Mouse (Mus musculus): ENCODE data around the gene Soat2. TPM values are rescaled to one million over a fixed set of nuclear protein-coding genes. Genes with fewer than 3 reads are reported as not detected.
"Not testable (repeated sequence)": the region's sequence is repeated elsewhere in the genome, so short reads cannot be mapped to it uniquely, and the experiment has no call there.

Soat2 gene
- polyA plus RNA-seq, 1 experiment from 2014 or later = 0.06 TPM

DNA sequence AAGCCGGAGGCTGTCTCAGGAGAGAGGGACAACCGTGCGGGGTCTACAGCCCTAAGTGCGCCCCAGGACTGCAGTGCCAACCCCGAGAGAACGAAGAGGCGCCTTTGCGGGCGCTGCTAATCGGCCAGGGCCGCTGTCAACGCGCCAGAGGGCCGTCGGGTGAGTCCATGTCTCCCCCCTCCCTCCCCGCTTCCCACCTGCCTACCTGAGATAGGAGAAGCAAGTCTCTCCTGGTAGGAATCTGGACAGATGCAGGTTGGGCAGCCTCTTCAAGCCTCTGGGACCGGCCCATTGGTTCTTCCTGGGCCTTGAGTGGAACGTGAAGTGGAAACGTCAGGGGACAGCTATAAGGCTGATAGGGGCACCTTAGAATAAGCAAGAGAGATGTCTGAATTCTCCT, 5.6 kb upstream of the Soat2 start:
- Histone ChIP-seq H3K27me3 (ENCODE audit: low read depth, poor library complexity, severe bottlenecking) (peaks cover 51% of the 10 kb centered on the region), H3K4me1 (peaks cover 19% of the 10 kb centered on the region), H3K9me3 (replicated peaks) (no peaks in the 10 kb centered on the region), H3K36me3 (no peaks in the 10 kb centered on the region), H3K4me3 (peak overlapping the region; percentile 47), H3K27ac (peak overlapping the region; percentile 53; the same call in 1 of the 2 replicates)
- no peak for DNase-seq (ENCODE audit: low spot score)
- WGBS = 12% methylated on average over 19 of the region's 19 CpGs

DNA sequence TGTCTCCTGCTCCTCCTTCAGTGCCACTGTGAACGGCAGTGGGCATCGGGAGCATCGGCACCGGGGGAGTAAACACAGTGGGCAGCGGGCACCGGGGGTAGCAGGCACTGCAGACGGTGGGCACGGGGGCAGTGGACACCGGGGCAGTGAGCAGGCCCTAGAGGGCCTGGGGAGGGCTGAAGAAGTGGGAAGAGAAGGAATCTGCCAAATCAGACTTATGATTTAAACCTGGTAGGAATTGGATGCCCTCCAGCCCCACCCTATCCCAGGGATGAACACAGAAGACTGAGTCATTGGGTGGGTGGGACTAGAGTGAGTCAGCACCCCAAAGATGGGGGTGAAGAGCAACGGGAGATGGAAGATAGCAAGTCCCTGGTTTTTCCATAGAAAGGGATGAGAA, 5.0 kb upstream of the Soat2 start:
- Histone ChIP-seq H3K4me1 (peaks cover 21% of the 10 kb centered on the region), H3K9me3 (replicated peaks) (no peaks in the 10 kb centered on the region), H3K4me3 (no peak overlapping the region), H3K36me3 (no peaks in the 10 kb centered on the region), H3K27me3 (ENCODE audit: low read depth, poor library complexity, severe bottlenecking) (peaks cover 51% of the 10 kb centered on the region), H3K27ac (no peak overlapping the region)
- no peak for DNase-seq (ENCODE audit: low spot score)
- 88% methylated on average over 10 of the region's 10 CpGs for WGBS

DNA sequence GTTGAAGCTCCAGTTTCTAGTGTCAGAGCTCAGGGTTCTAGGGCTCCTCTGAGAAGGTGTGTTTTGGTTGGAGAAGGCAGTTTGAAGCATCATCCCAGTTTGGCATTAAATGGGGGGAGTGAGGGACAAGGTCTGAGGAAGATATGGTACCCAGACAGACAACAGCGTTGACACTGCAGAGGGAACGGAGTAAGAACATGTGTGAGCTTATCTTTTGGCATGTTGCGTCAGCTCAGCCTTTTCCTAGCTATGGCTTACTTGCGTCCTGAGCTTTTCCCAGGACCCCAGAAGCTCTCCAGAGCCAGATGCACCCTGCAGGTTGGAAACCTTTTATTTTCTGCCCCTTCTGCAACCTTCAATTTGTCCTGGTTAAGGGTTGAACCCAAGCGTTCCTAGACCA, 4.2 kb upstream of the Soat2 start:
- 92% methylated on average over 5 of the region's 5 CpGs for WGBS
- Histone ChIP-seq H3K9me3 (replicated peaks) (no peaks in the 10 kb centered on the region), H3K4me1 (peaks cover 29% of the 10 kb centered on the region), H3K27me3 (ENCODE audit: low read depth, poor library complexity, severe bottlenecking) (peaks cover 51% of the 10 kb centered on the region), H3K27ac (no peak overlapping the region), H3K36me3 (no peaks in the 10 kb centered on the region), H3K4me3 (no peak overlapping the region)
- DNase-seq (ENCODE audit: low spot score) = no peak

DNA sequence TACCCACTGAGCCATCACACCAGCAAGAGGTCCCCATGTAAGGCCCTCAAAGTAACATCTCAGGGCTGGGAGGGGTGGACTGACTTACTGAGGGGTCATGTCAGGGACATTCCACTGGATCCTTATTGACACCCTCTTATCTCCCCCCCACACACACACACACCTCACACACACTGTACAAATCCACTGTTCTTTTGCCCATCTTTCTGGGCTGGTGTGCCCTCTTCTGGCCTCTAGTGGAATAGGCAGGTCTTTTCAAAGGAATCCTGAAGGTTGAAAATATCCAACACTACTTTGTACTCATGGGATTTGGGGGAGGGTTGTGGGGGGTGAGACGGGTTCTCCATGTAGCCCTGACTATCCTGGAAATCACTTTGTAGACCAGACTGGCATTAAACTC, 3.4 kb upstream of the Soat2 start:
- H3K27ac ChIP-seq = no peak overlapping the region
- H3K4me3 ChIP-seq = no peak overlapping the region
- H3K9me3 ChIP-seq (replicated peaks) = no peaks in the 10 kb centered on the region
- 0% methylated on average over 1 of the region's 1 CpGs for WGBS
- peaks cover 49% of the 10 kb centered on the region for H3K27me3 ChIP-seq (ENCODE audit: low read depth, poor library complexity, severe bottlenecking)
- H3K36me3 ChIP-seq = no peaks in the 10 kb centered on the region
- peak; percentile 55 for DNase-seq (ENCODE audit: low spot score)
- H3K4me1 ChIP-seq = peaks cover 30% of the 10 kb centered on the region

DNA sequence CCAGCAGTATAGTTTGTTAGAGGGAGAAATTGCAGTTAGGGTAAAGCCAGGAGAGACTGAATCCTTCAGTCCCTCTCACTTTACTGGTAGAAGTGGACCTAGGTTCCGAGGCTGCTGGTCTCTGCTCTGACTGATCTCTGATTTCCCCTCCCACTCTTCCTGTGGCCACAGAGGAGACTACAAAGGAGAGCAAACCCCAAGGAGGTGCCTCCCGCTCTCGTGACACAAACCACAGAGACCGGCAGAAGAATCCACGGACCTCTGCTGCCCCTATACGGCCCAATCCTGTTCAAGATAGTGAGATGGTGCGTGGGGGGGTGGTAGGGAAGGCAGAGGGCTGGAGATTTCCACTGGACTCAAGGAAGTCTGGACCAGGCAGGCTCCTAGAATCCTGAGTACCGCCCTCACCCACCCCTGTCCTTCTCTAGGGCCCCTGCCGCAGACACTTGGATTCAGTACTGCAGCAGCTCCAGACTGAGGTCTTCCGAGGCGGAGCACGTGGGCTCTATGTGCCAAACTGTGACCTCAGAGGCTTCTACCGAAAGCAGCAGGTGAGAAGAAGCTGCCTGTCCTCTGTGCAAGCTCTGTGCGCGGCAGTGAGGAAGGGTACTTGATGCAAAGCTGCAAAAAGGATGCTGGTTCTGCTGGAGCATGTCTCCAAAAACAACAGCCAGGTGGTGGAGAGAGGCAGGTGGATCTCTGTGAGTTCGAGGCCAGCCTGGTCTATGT, 2.5 kb upstream of the Soat2 start:
- peaks cover 32% of the 10 kb centered on the region for H3K4me1 ChIP-seq
- H3K9me3 ChIP-seq (replicated peaks) = no peaks in the 10 kb centered on the region
- H3K4me3 ChIP-seq = no peak overlapping the region
- H3K36me3 ChIP-seq = no peaks in the 10 kb centered on the region
- WGBS = 70% methylated on average over 16 of the region's 16 CpGs
- DNase-seq (ENCODE audit: low spot score) = no peak
- H3K27ac ChIP-seq = no peak overlapping the region
- peaks cover 40% of the 10 kb centered on the region for H3K27me3 ChIP-seq (ENCODE audit: low read depth, poor library complexity, severe bottlenecking)

DNA sequence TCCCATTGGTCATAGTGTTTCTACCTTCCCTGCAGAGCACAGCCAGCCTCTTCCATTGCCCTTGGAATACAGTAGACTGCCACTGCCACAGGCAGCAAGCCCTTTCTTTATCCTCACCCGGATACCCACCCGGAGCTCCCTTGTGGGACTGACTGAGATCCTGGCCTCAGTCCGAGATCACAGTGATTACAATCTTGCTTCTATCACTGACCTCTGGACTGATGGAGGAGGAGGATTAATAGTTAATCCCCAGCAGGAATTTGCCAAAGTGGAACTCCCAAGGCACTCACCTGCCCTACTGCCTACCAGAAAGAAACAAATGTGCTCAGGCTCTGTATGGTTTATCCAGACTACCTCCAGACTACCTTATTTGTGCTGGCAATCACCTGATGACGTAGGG, 765 bp upstream of the Soat2 start:
- WGBS = 80% methylated on average over 4 of the region's 4 CpGs
- H3K27ac ChIP-seq = 0 out of 2 replicates have a peak overlapping the region, but pooled peaks have one; percentile 3
- no peaks in the 10 kb centered on the region for H3K9me3 ChIP-seq (replicated peaks)
- peaks cover 22% of the 10 kb centered on the region for H3K27me3 ChIP-seq (ENCODE audit: low read depth, poor library complexity, severe bottlenecking)
- H3K4me1 ChIP-seq = peaks cover 28% of the 10 kb centered on the region
- no peak for DNase-seq (ENCODE audit: low spot score)
- H3K36me3 ChIP-seq = no peaks in the 10 kb centered on the region
- no peak overlapping the region for H3K4me3 ChIP-seq

DNA sequence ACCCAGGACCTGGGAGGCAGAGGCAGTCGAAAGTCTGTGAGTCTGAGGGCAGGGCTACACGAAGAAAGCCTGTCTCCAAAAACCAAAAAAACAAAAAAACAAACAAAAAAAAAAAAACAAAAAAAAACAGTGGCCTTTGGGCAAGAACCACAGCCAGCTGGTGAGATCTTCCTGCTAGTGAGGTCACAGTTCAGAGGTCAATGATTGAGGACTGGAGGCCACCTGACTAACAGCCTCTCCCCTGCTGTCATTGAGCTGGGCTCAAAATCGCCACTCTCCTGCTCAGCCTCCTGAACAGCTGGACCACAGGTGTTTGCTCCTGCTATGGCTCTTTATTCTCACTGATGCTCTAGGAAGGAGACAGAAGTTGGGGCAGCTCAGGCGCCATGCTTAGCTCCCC, 2.3 kb downstream of the Soat2 start:
- Histone ChIP-seq H3K4me3 (no peak overlapping the region), H3K36me3 (no peaks in the 10 kb centered on the region), H3K9me3 (replicated peaks) (no peaks in the 10 kb centered on the region), H3K27me3 (ENCODE audit: low read depth, poor library complexity, severe bottlenecking) (0 out of 2 replicates have a peak, but pooled peaks cover 5% of the 10 kb centered on the region), H3K4me1 (peaks cover 26% of the 10 kb centered on the region), H3K27ac (peak overlapping the region; percentile 54; the same call in 1 of the 2 replicates)
- WGBS = 31% methylated on average over 4 of the region's 4 CpGs
- DNase-seq (ENCODE audit: low spot score) = no peak

DNA sequence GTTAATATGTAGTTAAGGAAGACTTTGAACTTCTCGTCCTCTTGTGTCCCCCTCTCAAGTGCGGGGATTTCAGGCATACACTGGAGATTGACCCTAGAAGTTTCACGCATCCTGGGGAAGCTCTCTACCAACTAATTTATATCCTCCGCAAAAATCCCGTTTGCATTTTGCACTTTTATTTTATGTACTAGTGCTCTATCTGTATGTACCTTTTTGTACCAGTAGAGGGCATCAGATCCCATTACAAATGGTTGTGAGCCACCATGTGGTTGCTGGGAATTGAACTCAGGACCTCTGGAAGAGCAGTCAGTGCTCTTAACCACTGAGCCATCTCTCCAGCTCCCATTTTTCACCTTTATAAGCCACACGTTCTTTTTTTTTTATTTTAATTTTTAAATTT, 4.7 kb downstream of the Soat2 start:
- 89% methylated on average over 6 of the region's 6 CpGs for WGBS
- peaks cover 21% of the 10 kb centered on the region for H3K4me1 ChIP-seq
- not testable (repeated sequence) for H3K27me3 ChIP-seq (ENCODE audit: low read depth, poor library complexity, severe bottlenecking); DNase-seq (ENCODE audit: low spot score); H3K9me3 ChIP-seq (replicated peaks); H3K36me3 ChIP-seq; H3K4me3 ChIP-seq; H3K27ac ChIP-seq

DNA sequence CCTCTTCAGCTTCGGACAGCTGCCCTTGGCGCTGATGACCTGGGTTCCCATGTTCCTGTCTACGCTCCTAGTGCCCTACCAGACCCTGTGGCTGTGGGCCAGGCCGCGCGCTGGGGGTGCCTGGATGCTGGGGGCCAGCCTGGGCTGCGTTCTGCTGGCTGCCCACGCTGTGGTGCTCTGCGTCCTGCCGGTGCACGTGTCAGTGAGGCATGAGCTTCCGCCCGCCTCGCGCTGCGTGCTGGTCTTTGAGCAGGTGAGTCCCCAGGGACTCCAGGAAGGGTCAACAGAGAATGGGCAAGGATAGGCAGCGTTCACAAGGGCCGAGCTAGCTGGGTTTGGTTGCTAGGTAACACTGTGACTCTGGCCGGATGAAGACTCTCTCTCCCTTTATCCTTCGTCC, 6.5 kb downstream of the Soat2 start:
- H3K4me3 ChIP-seq = no peak overlapping the region
- peak overlapping the region; percentile 64; the same call in 1 of the 2 replicates for H3K27ac ChIP-seq
- H3K27me3 ChIP-seq (ENCODE audit: low read depth, poor library complexity, severe bottlenecking) = peaks cover 6% of the 10 kb centered on the region
- no peaks in the 10 kb centered on the region for H3K9me3 ChIP-seq (replicated peaks)
- no peak for DNase-seq (ENCODE audit: low spot score)
- 51% methylated on average over 20 of the region's 20 CpGs for WGBS
- no peaks in the 10 kb centered on the region for H3K36me3 ChIP-seq
- H3K4me1 ChIP-seq = peaks cover 17% of the 10 kb centered on the region

DNA sequence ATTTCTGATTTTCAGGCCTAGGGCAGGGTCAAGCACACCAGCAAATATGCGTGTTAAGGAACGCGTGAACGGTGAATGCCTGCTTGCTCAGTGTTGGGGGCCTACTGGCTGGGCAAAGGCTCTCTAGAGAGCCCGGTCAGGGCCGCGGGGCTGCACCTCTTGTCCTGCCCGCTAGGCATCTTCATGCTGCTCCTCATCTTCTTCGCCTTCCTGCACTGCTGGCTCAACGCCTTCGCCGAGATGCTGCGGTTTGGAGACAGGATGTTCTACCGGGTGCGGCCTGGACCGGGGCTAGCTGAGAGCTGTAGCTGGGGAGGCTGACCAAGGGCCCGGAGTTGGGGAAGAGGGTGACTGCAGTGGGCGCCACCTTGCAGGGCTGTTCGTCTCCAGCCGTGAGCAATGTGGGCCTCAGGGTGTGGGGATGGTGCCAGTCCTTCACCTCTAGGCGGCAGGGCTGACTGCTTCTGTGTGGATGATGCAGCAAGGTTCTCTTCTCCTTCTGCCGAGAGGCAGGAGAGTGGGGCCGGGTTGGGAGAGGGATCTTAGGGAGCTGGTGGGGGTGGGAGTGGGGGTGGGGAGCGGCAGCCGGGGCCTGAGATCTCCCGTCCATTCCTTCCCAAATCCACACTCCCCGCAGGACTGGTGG, 10.2 kb downstream of the Soat2 start:
- no peak for DNase-seq (ENCODE audit: low spot score)
- WGBS = 54% methylated on average over 27 of the region's 27 CpGs
- H3K36me3 ChIP-seq = no peaks in the 10 kb centered on the region

DNA sequence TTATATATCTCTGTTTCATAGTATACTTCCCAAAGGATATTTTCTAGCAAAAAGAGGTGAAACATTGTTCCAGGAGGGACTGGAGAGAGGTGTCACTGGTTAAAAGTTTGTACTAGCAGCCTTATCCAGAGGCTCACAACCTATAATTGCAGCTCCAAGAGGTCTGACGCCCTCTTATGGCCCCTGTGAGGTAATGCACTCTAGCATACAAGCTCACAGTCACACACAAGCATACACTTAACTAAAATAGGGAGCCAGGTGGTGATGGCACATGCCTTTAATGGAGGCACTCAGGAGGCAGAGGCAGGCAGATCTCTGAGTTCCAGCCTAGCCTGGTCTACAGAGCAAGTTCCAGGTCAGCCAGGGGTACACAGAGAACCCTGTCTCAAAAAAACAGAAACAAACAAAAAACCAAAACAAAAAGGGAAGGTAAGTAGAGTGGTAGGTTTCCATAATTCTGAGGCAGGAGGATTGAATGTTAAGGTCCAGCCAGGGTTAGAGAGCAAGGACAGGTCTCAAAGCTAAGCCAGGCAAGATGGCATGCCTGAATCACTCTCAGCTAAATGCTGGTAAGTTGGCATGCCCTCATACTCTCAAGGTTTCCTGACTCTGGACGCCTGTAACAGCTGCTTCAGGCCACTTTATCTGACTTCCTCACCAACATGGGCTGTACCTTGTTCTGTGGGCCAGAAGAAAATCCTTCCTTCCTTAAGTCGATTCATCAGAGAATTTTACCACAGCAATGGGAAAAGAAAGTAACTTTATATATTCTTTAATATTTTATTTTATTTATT, 13.8 kb downstream of the Soat2 start:
- Histone ChIP-seq H3K4me3 (no peak overlapping the region), H3K27me3 (ENCODE audit: low read depth, poor library complexity, severe bottlenecking) (peaks cover 6% of the 10 kb centered on the region), H3K36me3 (no peaks in the 10 kb centered on the region), H3K4me1 (peaks cover 36% of the 10 kb centered on the region), H3K27ac (no peak overlapping the region), H3K9me3 (replicated peaks) (no peaks in the 10 kb centered on the region)
- 67% methylated on average over 3 of the region's 3 CpGs for WGBS
- DNase-seq (ENCODE audit: low spot score) = no peak

More for the DNA sequence above, 10.2 kb downstream of the Soat2 start:
- Histone ChIP-seq H3K4me1 (peaks cover 13% of the 10 kb centered on the region), H3K27ac (no peak overlapping the region; the same call in 1 of the 2 replicates), H3K9me3 (replicated peaks) (no peaks in the 10 kb centered on the region), H3K27me3 (ENCODE audit: low read depth, poor library complexity, severe bottlenecking) (peaks cover 6% of the 10 kb centered on the region), H3K4me3 (no peak overlapping the region)

DNA sequence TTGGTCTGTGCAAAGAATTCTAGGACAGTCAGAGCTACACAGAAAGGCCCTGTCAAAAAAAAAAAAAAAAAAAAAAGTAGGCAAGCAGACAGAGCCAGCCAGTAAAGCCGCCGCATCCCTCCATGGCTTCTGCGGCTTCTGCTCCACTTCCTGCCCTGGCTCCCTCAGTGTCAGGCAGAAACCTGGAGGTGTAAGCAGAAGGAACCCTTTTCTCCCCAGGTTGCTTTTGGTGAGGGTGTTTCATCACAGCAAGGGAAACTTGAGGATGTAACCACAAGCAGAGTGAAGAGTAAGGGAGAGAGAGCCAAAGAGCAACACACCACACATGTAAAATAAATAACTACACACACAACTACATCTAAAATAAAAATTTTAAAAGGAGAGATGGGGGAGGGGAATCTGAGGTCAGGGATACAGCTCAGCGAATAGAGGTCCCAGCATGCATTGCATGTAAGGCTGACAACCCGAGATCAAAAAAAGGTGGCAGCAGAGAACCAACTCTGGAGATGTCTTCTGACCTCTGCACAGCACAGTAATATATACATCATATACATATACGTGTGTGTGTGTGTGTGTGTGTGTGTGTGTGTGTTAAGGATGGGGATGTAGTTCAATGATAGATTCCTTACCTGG, 15.3 kb downstream of the Soat2 start:
- no peak overlapping the region for H3K27ac ChIP-seq
- peaks cover 39% of the 10 kb centered on the region for H3K4me1 ChIP-seq
- WGBS = 55% methylated on average over 6 of the region's 6 CpGs
- peaks cover 3% of the 10 kb centered on the region for H3K27me3 ChIP-seq (ENCODE audit: low read depth, poor library complexity, severe bottlenecking)
- H3K4me3 ChIP-seq = no peak overlapping the region
- H3K9me3 ChIP-seq (replicated peaks) = no peaks in the 10 kb centered on the region
- no peaks in the 10 kb centered on the region for H3K36me3 ChIP-seq
- DNase-seq (ENCODE audit: low spot score) = no peak

Data from limb, embryonic 10.5 days (tissue).